Mouse (Mus musculus): ENCODE data around the gene Hoxc11. TPM values are rescaled to one million over a fixed set of nuclear protein-coding genes. Genes with fewer than 3 reads are reported as not detected.

Hoxc11 gene
- total RNA-seq, 2 experiments from 2014 or later = not detected

- no peak for DNase-seq (ENCODE audit: low spot score in 2 of 2)
Measured at GRCm38 (mm10) chr15:102936279-102936972, 17.8 kb upstream of the Hoxc11 start, which contains the start of gene Hoxc12. Gene Hoxc12 (plus strand): TSS chr15:102936757.

GRCm38 (mm10) chr15:102937036-102937666 lies 17.1 kb upstream of the Hoxc11 start:
- DNase-seq (ENCODE audit: low spot score in 2 of 2) = no peak

- no peak for DNase-seq (ENCODE audit: low spot score in 2 of 2)
Measured at GRCm38 (mm10) chr15:102939256-102940155, 14.7 kb upstream of the Hoxc11 start.

- DNase-seq (ENCODE audit: low spot score in 2 of 2) = no peak
Measured at GRCm38 (mm10) chr15:102942739-102943467, 11.3 kb upstream of the Hoxc11 start.

GRCm38 (mm10) chr15:102943468-102943813 lies 10.8 kb upstream of the Hoxc11 start:
- DNase-seq (ENCODE audit: low spot score in 2 of 2) = no peak

GRCm38 (mm10) chr15:102945185-102946077 lies 8.8 kb upstream of the Hoxc11 start:
- no peak for DNase-seq (ENCODE audit: low spot score in 2 of 2)

GRCm38 (mm10) chr15:102947276-102947675 lies 7.0 kb upstream of the Hoxc11 start:
- no peak for DNase-seq (ENCODE audit: low spot score in 2 of 2)

- no peak for DNase-seq (ENCODE audit: low spot score in 2 of 2)
Measured at GRCm38 (mm10) chr15:102948842-102949241, 5.4 kb upstream of the Hoxc11 start.

GRCm38 (mm10) chr15:102949696-102950095 lies 4.5 kb upstream of the Hoxc11 start:
- no peak for DNase-seq (ENCODE audit: low spot score in 2 of 2)

GRCm38 (mm10) chr15:102950877-102951276 lies 3.4 kb upstream of the Hoxc11 start:
- no peak for DNase-seq (ENCODE audit: low spot score in 2 of 2)

GRCm38 (mm10) chr15:102953561-102953960 lies 666 bp upstream of the Hoxc11 start:
- DNase-seq (ENCODE audit: low spot score in 2 of 2) = no peak

GRCm38 (mm10) chr15:102955007-102955382 lies 768 bp downstream of the Hoxc11 start:
- no peak for DNase-seq (ENCODE audit: low spot score in 2 of 2)

- no peak for DNase-seq (ENCODE audit: low spot score in 2 of 2)
Measured at GRCm38 (mm10) chr15:102955833-102956640, 1.8 kb downstream of the Hoxc11 start.

GRCm38 (mm10) chr15:102956906-102957305 lies 2.7 kb downstream of the Hoxc11 start:
- no peak for DNase-seq (ENCODE audit: low spot score in 2 of 2)

- DNase-seq (ENCODE audit: low spot score in 2 of 2) = no peak
Measured at GRCm38 (mm10) chr15:102959663-102960191, 5.5 kb downstream of the Hoxc11 start.

- no peak for DNase-seq (ENCODE audit: low spot score in 2 of 2)
Measured at GRCm38 (mm10) chr15:102961728-102962127, 7.5 kb downstream of the Hoxc11 start.

- no peak for DNase-seq (ENCODE audit: low spot score in 2 of 2)
Measured at GRCm38 (mm10) chr15:102962492-102962891, 8.3 kb downstream of the Hoxc11 start.

- DNase-seq (ENCODE audit: low spot score in 2 of 2) = no peak
Measured at GRCm38 (mm10) chr15:102963259-102963658, 9.0 kb downstream of the Hoxc11 start.
